Mouse (Mus musculus) left cerebral cortex, postnatal 10 days (tissue): Measurements from ENCODE around the gene Smim26. TPM values are rescaled to one million over a fixed set of nuclear protein-coding genes. Genes with fewer than 3 reads are reported as not detected.
A peak's percentile ranks its signal among the peaks of the same experiment; 100 is the strongest.

Experiments used
- DNase-seq, 2 experiments: peaks; one replicate each; pipeline ENCODE4 v3.0.0; 2021 to 2022; ENCODE audit warnings: low spot score in 2 of 2, mixed read lengths in 1 of 2; ENCODE audit errors: extremely low spot score in 1 of 2
- intact Hi-C: fragments of 180-260 bp; cut with DNase I; formaldehyde crosslinking; loops from one replicate; pipeline ENCODE4 v1.15.1; 2025
- microRNA-seq: library from miRNA; unstranded; fragments of <30 nt; microRNA quantifications from one replicate; pipeline ENCODE4 v1.2.0, GENCODE M21; 2022
- total RNA-seq, 2 experiments: library from RNA; stranded (reverse); gene quantifications; 2 replicates each; pipeline ENCODE4 v1.2.3; 2021

The Smim26 gene
- total RNA-seq, 2 experiments from 2014 or later: 41.9 to 51.2 TPM

- intact Hi-C loops: loop anchor here (10.0 kb wide), 1 partner anchor 251 kb away; no protein-coding TSS in a partner anchor
These were observed 40.4 kb downstream of the Smim26 start for GRCm38 (mm10) chr2:144634231-144634630.

GRCm38 (mm10) chr2:144634729-144635128 lies 40.9 kb downstream of the Smim26 start:
- no peak for DNase-seq
- intact Hi-C loops: loop anchor here (5.0 to 10.0 kb wide), 2 partner anchors 250 to 953 kb away; no protein-coding TSS in a partner anchor

More at GRCm38 (mm10) chr2:144634231-144634630, 40.4 kb downstream of the Smim26 start:
- DNase-seq: no peak

DNA sequence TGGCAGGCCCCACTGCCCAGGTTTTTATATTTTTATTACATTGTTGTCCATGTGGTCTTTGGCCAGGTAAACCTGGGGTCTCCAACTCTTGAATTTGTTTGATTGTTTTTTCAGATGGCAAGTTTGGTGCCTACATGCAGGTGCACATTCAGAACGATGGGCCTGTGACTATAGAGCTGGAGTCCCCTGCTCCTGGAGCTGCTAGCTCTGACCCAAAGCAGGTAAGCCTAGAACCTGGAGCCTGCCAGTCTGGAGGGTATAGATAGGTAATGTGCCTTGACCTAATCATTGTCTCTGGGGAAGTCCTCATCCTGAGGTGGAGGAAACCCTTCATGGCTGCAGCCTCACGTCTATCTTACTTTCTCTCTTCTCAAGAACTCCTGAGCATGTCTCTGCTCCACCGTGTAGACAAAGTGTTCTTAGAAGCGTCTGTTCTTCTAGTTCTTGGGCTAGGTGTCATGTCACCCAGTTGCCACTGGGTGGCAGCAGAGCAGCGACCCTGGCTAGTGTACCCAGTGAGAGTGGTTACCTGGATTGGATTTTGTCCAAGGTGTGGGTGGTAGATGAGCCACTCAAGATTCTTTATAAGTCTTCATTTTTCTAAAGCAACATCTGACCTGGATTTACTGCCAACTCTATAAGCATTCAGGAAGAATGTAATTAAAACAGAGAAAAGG lies 41.9 kb downstream of the Smim26 start:
- intact Hi-C loops: loop anchor here (5.0 to 10.0 kb wide), 2 partner anchors 249 to 952 kb away; no protein-coding TSS in a partner anchor
- peak; percentile 66 to 79 for DNase-seq

- intact Hi-C loops: loop anchor here (5.0 to 10.0 kb wide), 2 partner anchors 248 to 950 kb away; no protein-coding TSS in a partner anchor
- DNase-seq: no peak
These were observed 43.4 kb downstream of the Smim26 start for GRCm38 (mm10) chr2:144637204-144637603.

DNA sequence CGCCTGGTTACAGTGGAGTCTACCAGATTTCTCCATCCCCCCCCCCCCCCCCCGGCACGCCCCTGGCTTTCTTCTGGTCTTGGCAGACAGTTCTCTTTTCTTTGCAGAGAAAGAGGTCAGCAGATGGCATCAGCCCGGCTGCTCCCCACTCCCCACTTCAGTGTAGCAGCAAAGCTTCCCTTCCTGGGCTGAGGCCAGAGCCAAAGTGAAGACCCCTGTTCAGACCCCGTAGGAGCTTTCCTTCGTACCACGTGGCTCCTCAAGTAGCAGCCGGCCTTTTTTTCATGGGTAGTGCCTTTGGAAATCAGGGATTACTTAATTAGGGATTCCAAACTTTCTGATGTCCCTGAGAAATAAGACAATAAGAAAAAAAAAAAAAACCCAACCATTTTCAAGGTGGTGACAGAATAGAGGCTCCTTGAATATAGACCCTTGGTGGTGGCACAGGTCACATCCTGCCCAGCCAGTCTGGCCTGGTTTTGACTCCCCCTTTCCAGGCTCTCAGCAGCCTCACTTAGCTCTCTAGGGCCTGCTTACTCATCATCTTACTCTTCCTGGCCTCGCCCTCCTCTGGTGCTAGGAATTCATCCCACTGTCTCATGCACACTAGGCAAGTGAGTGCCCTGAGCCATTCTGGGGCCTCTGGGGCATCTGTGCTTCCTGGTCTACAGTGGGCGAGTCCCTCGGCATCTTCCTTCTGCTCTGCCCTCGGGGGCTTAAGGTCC lies 44.0 kb downstream of the Smim26 start:
- DNase-seq: no peak
- intact Hi-C loops: loop anchor here (5.0 to 10.0 kb wide), 2 partner anchors 247 to 949 kb away; no protein-coding TSS in a partner anchor

GRCm38 (mm10) chr2:144638719-144639118 lies 44.9 kb downstream of the Smim26 start:
- DNase-seq: peak in 1 of 2 experiments; percentile 44
- intact Hi-C loops: loop anchor here (5.0 to 10.0 kb wide), 2 partner anchors 246 to 949 kb away; no protein-coding TSS in a partner anchor

GRCm38 (mm10) chr2:144640101-144640500 lies 46.2 kb downstream of the Smim26 start:
- no peak for DNase-seq
- intact Hi-C loops: no loop called here

DNA sequence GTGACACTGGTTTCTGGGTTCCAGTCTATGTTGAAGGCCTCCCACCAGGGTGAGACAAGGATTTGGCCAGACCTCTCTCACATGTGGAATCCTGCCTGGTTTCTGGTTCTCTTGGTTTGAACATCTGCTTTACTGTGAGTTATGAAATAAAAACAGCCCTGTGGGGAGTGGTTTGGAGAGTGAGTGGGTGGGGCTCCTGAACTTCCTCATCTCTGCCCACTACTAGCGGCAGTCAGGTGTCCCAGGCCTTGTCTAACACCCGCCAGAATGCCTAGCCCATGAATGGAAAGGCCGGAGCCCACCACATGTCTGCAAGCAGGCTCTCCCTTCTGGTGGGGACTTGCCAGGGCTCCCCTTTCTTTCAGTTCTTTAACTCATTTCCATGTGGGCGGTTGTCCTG lies 48.1 kb downstream of the Smim26 start:
- intact Hi-C loops: no loop called here
- DNase-seq: no peak

Small RNA genes within 50 kb of the gene (microRNA-seq; reads per million reads assigned to microRNA genes)
- gene Gm24823: not detected

Other genes with a start within 250 kb of the Smim26 start
- 10 to 100 TPM; 24.4 to 27.2 TPM for gene Kat14, start 225.1 kb upstream of the Smim26 start, total RNA-seq
- 1 to 10 TPM; 5.3 to 5.5 TPM for gene Pet117, start 225.1 kb upstream of the Smim26 start, total RNA-seq
- gene Dzank1, start 66.6 kb upstream of the Smim26 start, total RNA-seq: 100 to 1,000 TPM; 102 to 109 TPM
- gene Polr3f, start 66.3 kb upstream of the Smim26 start, total RNA-seq: 10 to 100 TPM; 25.2 to 26.7 TPM
- 10 to 100 TPM; 24.4 to 26.5 TPM for gene Rbbp9, start 43.2 kb upstream of the Smim26 start, total RNA-seq
- 10 to 100 TPM; 42.4 to 44.8 TPM for gene Sec23b, start 37.8 kb upstream of the Smim26 start, total RNA-seq
- gene Dtd1, start 5.8 kb downstream of the Smim26 start, total RNA-seq: 10 to 100 TPM; 56.4 to 61.0 TPM
- not detected for gene Scp2d1, start 229.6 kb downstream of the Smim26 start, total RNA-seq